Mouse (Mus musculus) testis, adult 2 months (tissue): ENCODE data around the gene Rasa2.
A peak's percentile ranks its signal among the peaks of the same experiment; 100 is the strongest.

Experiments used
- CTCF ChIP-seq: fragments of 200-500 bp; IDR thresholded peaks from 2 replicates; pipeline ENCODE4 v1.5.1; 2012; ENCODE audit warnings: low read depth, mild to moderate bottlenecking, inconsistent platforms, low read length, moderate library complexity; ENCODE audit not compliant: control insufficient read depth, insufficient read depth, insufficient replicate concordance
- POLR2A ChIP-seq: fragments of 200-500 bp; IDR thresholded peaks from 2 replicates; pipeline ENCODE4 v1.6.1; 2012; ENCODE audit warnings: low read depth, mild to moderate bottlenecking, inconsistent platforms, low read length, moderate library complexity; ENCODE audit not compliant: control insufficient read depth

DNA sequence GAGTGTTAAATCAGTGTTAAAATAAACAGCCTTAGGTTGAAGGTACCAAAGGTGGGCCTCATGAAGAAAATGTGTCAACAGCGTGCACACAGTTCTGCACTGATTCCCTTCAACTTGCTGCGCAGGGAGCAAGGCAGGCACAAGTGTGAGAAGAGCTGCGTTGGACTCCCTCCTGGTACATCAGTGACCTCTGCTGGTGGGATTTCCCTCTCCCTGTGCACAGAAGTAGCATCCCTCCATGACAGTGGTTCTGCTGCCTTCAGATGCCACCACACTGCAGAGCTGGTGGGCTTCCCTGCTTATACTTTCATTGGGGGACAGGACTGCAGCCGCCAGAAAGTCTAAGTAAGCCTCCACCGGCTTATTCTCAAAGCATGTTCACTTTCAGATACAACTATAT is 37.2 kb upstream of the Rasa2 start:
- peak; percentile 65; the same call in 1 of the 2 replicates for TF ChIP-seq CTCF
- no peak for TF ChIP-seq POLR2A
